Mouse (Mus musculus) MN1 (cell line): ENCODE results near the gene Zdhhc23.

Experiments
- DNase-seq: peaks from one replicate; pipeline ENCODE4 v3.0.0-alpha.2; 2016; ENCODE audit warnings: low spot score

The Zdhhc23 gene

GRCm38 (mm10) chr16:43979328-43980109, at the start of gene Zdhhc23:
TSS of gene Zdhhc23 (minus strand) at chr16:43979791.
- peak; percentile 50 for DNase-seq

GRCm38 (mm10) chr16:44029273-44029672, 49.7 kb upstream of the Zdhhc23 start:
- no peak for DNase-seq

DNA sequence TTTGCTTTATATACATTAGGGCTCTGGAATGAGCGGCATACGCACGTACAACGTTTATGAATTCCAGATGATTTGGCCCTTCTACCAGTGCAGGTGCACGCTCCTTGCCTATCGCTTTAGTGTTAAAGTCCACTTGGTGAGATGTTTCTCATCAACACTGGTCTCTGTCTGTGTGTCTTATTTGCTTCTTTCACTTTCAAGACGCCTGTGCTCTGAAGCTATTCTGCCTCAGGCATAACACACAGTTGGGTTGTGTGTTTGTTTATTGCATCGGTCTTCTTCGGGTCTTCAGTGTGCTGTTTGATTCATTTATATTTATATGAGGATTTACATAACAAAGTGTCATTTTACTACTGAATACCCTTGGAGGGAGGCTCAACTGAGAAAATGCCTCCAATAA, 47.2 kb upstream of the Zdhhc23 start:
- no peak for DNase-seq

DNA sequence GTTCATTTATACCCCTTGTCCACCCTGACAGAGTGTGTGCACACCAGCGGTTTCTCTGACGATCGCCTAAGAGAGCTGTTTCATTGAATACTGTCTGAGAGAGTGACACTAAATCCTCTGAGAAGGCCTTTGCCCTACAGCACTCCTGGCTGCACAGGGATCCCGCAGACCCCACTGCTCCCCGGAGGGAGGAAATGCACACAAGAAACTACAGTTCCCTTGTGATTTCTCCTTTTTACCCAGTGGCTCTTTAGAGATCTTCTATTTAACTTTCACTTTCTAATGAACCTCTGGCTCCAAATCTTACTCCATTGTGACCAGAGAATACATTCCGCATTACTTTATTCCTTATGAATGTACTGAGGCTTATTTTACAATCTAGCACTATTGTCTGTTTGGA, 46.6 kb upstream of the Zdhhc23 start:
- DNase-seq: no peak

DNA sequence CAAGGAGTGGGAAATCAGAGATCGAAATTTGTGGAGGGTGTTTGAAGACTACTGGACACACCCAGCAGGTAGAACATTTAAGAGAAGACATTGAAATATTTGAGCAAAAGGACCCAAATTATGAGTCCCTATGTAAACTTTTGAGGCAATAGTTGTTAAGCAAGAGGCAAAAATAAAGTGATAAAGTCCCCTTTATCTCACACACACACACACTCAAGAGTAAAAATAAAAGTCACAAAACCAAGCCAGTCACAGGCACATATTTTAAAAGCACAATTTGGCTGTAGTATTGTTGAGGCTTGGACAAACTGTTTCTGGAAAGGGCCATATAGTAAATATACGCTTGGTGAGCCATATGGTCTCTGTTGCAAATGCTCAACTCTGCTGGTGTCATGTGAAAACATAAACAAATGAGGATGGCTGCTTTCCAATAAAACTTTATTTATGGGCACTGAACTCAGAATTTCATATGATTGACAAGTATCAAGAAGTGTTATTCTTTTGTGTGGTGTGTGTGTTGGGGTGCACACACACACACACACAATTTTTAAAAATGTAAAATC, 39.5 kb upstream of the Zdhhc23 start:
- no peak for DNase-seq

GRCm38 (mm10) chr16:44018372-44018771, 38.8 kb upstream of the Zdhhc23 start:
- DNase-seq: no peak

DNA sequence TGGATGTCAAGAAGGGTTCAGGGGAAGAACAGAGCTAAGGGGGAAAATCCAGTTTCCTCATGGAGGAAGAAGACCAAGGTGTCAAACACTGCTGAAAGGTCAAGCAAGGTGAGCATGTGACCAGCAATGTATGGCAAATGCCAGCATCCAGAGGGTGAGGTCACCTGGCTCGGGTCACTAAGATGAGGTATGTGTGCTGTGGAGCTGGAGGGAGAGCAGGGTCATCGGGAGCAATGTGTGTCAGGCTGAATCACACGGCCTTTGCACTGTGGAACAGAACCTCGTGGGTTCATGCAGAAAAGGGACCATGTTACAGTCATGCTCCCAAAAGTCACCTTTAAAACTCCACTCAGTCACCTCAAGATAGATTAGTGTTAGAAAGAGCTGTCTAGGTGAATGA, 38.1 kb upstream of the Zdhhc23 start:
- no peak for DNase-seq

- no peak for DNase-seq
Measured at GRCm38 (mm10) chr16:44016164-44016563, 36.6 kb upstream of the Zdhhc23 start.

DNA sequence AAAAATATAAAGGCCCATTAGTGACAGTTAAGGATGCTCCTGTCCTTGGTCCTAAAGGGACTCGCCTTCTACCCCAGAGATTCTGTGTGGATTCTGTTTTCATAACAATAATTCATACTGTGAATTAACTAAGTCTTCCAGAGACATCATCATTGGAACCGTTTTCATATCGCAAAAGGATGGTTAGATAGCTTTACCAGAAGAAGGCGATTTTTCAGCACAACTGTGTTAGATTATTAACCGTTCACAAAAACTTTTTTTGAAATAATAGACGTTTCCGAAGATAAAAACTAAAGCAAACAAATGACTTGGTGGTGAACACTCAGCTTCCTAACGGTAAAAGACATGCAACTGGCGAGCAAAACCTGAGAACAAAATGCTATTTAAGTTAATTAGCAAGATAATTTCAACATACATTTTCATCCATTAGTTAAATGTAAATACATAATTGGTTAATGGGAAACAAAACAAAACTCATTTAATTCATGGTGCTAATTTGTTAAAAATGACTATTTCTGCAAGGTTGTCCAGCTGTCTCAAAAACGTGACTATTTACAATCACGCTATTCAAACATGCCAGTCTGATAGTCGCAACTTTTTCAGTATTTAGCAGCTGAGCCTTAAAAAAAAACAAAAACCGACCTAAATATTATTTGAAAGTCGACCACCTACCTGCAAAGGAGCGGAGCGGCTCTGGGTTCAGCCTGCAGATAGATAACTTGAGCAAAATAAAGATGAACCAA, 36.0 kb upstream of the Zdhhc23 start:
- DNase-seq: no peak

DNA sequence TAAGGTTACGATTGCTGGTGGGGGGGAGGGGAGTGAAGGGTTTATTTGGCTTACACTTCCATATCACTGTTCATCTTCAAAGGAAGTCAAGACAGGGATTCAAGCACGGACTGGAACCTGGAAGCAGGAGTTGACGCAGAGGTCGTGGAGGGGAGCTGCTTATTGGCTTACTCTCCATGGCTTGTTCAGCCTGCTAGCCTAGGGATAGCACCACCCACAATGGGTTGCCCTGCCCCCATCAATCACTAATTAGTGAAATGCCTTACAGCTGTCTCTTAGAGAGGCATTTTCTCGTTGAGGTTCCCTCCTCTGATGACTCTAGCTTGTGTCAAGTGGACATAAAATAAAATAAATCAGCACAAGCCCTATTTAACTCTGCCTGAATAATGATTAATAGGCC, 31.4 kb upstream of the Zdhhc23 start:
- DNase-seq: no peak

- DNase-seq: peak; percentile 26
Measured at GRCm38 (mm10) chr16:44002086-44002485, 22.5 kb upstream of the Zdhhc23 start.

DNA sequence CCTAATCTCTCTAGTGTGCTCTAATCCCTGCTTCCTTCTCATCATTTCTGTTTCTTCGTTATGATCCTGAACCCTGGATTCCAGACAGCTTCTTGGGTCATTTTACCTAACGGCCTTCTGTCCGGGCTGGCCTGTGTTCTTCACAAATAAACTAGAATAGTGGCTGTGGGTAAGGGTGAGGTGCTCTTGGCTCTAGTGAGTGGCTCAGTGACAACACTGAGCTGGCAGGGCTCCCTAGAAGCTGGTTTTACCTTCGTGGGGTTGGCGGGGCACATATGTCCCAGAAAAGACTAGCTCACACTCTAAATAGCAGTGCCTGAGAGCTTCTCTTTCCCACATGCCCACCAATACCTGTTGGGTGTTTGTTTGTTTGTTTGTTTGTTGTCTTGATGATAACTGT, 19.9 kb upstream of the Zdhhc23 start:
- DNase-seq: no peak

- DNase-seq: no peak
Measured at GRCm38 (mm10) chr16:43999111-43999510, 19.5 kb upstream of the Zdhhc23 start.

- no peak for DNase-seq
Measured at GRCm38 (mm10) chr16:43994623-43995022, 15.0 kb upstream of the Zdhhc23 start.

GRCm38 (mm10) chr16:43986299-43986698, 6.7 kb upstream of the Zdhhc23 start:
- DNase-seq: no peak

DNA sequence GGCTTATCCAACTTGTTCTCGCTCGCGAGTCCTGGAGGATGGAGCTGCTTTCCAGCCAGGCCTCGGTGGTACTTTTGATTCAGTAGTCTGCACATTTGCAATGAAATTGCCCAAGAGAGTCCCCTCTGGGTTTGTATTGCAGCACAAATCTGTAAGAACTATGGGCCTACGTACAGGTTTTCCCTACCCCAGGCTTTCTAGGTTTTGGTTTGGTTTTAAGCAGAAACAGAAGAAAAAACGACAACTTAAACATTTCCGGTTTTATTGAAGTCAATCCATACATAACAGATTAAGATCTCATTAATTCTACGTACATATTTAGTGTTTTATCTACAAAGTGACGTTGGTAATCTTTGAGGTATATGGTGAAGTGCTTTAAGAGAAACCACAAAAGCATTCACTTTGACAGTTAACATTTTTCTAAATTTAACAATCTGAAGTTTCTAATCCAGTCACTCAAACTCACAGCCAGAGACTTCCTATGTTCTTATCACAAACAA, 569 bp upstream of the Zdhhc23 start:
- DNase-seq: peak; percentile 15

GRCm38 (mm10) chr16:43979010-43979327, 622 bp downstream of the Zdhhc23 start:
- DNase-seq: no peak

- DNase-seq: no peak
Measured at GRCm38 (mm10) chr16:43973606-43974220, 5.9 kb downstream of the Zdhhc23 start.

- DNase-seq: no peak
Measured at GRCm38 (mm10) chr16:43973147-43973546, 6.4 kb downstream of the Zdhhc23 start.

GRCm38 (mm10) chr16:43972391-43972790, 7.2 kb downstream of the Zdhhc23 start:
- no peak for DNase-seq

DNA sequence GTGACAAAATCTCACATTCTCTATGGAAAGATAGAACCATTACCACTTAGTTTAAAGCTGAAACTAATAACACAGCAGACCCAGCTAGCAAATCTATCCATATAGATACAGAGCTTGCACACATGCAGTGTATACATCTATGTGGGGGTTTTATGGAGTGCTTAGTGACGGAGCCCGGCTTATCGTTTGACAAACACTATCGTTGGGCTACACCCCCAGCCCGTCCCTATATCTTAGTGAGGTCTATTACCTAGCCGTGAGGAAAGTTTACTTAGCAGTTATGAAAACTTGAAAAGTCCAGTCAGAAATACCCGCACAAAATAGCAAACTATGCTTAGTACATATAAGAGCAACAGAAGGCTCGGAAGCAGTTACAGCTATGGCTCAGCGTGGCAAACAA, 7.8 kb downstream of the Zdhhc23 start:
- no peak for DNase-seq

DNA sequence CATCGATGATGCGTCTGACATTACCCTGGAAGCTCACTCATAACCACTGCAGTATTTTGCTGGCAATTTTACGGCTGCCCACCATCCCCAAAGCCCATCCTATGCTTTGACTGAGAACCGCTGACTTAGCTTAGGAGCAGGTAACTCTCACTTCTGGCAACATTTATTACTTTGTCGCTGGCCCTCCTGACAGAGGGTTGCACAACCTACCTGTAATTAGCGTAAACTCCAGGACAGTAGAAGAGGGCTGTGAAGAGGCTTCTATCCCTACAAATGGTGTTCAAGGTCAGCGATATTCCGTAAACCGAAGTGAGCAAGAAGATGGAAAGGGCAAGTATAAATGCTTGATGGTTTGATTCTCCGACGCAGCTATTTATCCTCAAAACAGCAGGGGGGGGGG, 8.4 kb downstream of the Zdhhc23 start:
- DNase-seq: no peak

DNA sequence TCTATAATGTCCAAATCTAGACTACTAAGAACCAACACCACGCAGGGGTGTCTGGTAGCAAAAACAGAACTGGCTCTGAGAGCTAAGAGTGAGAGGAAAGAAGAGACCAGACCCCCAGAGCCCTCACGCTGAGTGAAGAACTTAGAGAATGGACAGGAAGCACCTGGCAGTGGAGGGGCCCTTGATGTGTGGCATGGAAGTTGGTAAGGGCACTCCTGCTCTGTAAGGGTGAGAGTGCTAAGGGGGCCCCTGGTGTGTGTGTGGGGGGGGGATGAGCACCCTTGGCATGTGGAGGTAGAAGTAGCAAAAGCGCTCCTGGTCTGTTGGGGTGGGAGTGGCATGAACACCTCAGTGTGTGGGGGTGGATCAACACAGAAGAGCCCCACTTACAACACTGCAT, 9.2 kb downstream of the Zdhhc23 start:
- DNase-seq: no peak
